Mouse (Mus musculus) heart, embryonic 12.5 days (tissue): ENCODE measurements at regions not wholly inside any gene's neighbourhood (a gene's known extent, or its start where the extent isn't known, plus 50 kb on each side); places are given as distances from the start of the nearest gene placed in this dataset.

Source experiments
- ATAC-seq: fragments of 200-750 bp; cut with Nextera tagmentation; 2 replicates; pipeline ENCODE4 v1.8.0; 2017; ENCODE audit warnings: moderate TSS enrichment, moderate library complexity; ENCODE audit not compliant: insufficient number of reproducible peaks, low FRiP score
- H3K27ac ChIP-seq: fragments of 300-500 bp; sonication (generic); 2 replicates; pipeline ENCODE4 v1.5.1; 2016; ENCODE audit warnings: mild to moderate bottlenecking, moderate library complexity; ENCODE audit not compliant: poor library complexity, severe bottlenecking
- H3K27me3 ChIP-seq: fragments of 300-500 bp; sonication (generic); replicated peaks from 2 replicates; pipeline ENCODE4 v1.6.1; 2016; ENCODE audit warnings: mild to moderate bottlenecking, moderate library complexity
- H3K36me3 ChIP-seq: fragments of 300-500 bp; sonication (generic); 2 replicates; pipeline ENCODE4 v1.6.1; 2016; ENCODE audit warnings: mild to moderate bottlenecking, moderate library complexity
- H3K4me1 ChIP-seq: fragments of 300-500 bp; sonication (generic); replicated peaks from 2 replicates; pipeline ENCODE4 v1.6.1; 2016; ENCODE audit warnings: mild to moderate bottlenecking
- H3K4me2 ChIP-seq: fragments of 300-500 bp; sonication (generic); 2 replicates; pipeline ENCODE4 v1.6.1; 2016; ENCODE audit warnings: mild to moderate bottlenecking, moderate library complexity
- H3K4me3 ChIP-seq: fragments of 300-500 bp; sonication (generic); 2 replicates; pipeline ENCODE4 v1.5.1; 2016; ENCODE audit warnings: mild to moderate bottlenecking
- H3K9ac ChIP-seq: fragments of 300-500 bp; sonication (generic); 2 replicates; pipeline ENCODE4 v1.6.1; 2016; ENCODE audit warnings: mild to moderate bottlenecking, moderate library complexity
- H3K9me3 ChIP-seq: fragments of 300-500 bp; sonication (generic); replicated peaks from 2 replicates; pipeline ENCODE4 v1.6.1; 2016; ENCODE audit warnings: mild to moderate bottlenecking, moderate library complexity
- WGBS: fragments of 180-500 bp; shearing (Covaris S2); methylation state at CpG from one replicate; pipeline ENCODE4 v1.1.7; 2016; 5-methylcytosine and 5-hydroxymethylcytosine counted together

- H3K4me2 ChIP-seq = no peak overlapping the region
- WGBS = 53% methylated on average over 3 of the region's 3 CpGs
- H3K27me3 ChIP-seq = no peaks in the 10 kb centered on the region
- no peak overlapping the region for H3K9ac ChIP-seq
- peak overlapping the region; percentile 75 for H3K27ac ChIP-seq
- peaks cover 17% of the 10 kb centered on the region for H3K4me1 ChIP-seq
- H3K4me3 ChIP-seq = no peak overlapping the region
- H3K36me3 ChIP-seq = no peaks in the 10 kb centered on the region
- H3K9me3 ChIP-seq = peaks cover 4% of the 10 kb centered on the region; the same call in 1 of the 2 replicates
- peak; percentile 81; the same call in 1 of the 2 replicates for ATAC-seq
Measured at GRCm38 (mm10) chr2:59406976-59407375, 77.5 kb upstream of the Dapl1 start.

GRCm38 (mm10) chr2:59407512-59407988 lies 76.9 kb upstream of the Dapl1 start:
- 42% methylated on average over 13 of the region's 13 CpGs for WGBS
- Histone ChIP-seq H3K27me3 (no peaks in the 10 kb centered on the region), H3K9ac (no peak overlapping the region), H3K27ac (peak overlapping the region; percentile 75), H3K4me2 (no peak overlapping the region), H3K4me3 (no peak overlapping the region), H3K9me3 (peaks cover 4% of the 10 kb centered on the region; the same call in 1 of the 2 replicates), H3K36me3 (no peaks in the 10 kb centered on the region), H3K4me1 (peaks cover 16% of the 10 kb centered on the region)
- peak; percentile 76 for ATAC-seq

- Histone ChIP-seq H3K36me3 (no peaks in the 10 kb centered on the region), H3K27ac (peak overlapping the region; percentile 75), H3K4me1 (peaks cover 16% of the 10 kb centered on the region), H3K4me3 (no peak overlapping the region), H3K9ac (no peak overlapping the region), H3K4me2 (no peak overlapping the region), H3K9me3 (peaks cover 6% of the 10 kb centered on the region; the same call in 1 of the 2 replicates), H3K27me3 (no peaks in the 10 kb centered on the region)
- WGBS = 71% methylated on average over 10 of the region's 10 CpGs
- no peak; the same call in 1 of the 2 replicates for ATAC-seq
Measured at GRCm38 (mm10) chr2:59408040-59408587, 76.3 kb upstream of the Dapl1 start.

GRCm38 (mm10) chr2:59414612-59415011 lies 69.8 kb upstream of the Dapl1 start:
- Histone ChIP-seq H3K4me3 (no peak overlapping the region), H3K9ac (no peak overlapping the region), H3K4me2 (no peak overlapping the region), H3K9me3 (peaks cover 4% of the 10 kb centered on the region; the same call in 1 of the 2 replicates), H3K4me1 (peaks cover 21% of the 10 kb centered on the region), H3K27ac (no peak overlapping the region), H3K36me3 (no peaks in the 10 kb centered on the region), H3K27me3 (no peaks in the 10 kb centered on the region)
- no peak for ATAC-seq
- WGBS = 84% methylated on average over 9 of the region's 9 CpGs

GRCm38 (mm10) chr2:59416491-59417195 lies 67.8 kb upstream of the Dapl1 start:
- H3K4me1 ChIP-seq = peaks cover 26% of the 10 kb centered on the region
- WGBS = 57% methylated on average over 8 of the region's 8 CpGs
- H3K36me3 ChIP-seq = no peaks in the 10 kb centered on the region
- H3K9me3 ChIP-seq = 0 out of 2 replicates have a peak, but pooled peaks cover 4% of the 10 kb centered on the region
- no peak overlapping the region; the same call in 1 of the 2 replicates for H3K4me2 ChIP-seq
- H3K9ac ChIP-seq = 0 out of 2 replicates have a peak overlapping the region, but pooled peaks have one; percentile 11
- no peak overlapping the region for H3K4me3 ChIP-seq
- no peak overlapping the region; the same call in 1 of the 2 replicates for H3K27ac ChIP-seq
- ATAC-seq = peak; percentile 65; the same call in 1 of the 2 replicates
- H3K27me3 ChIP-seq = no peaks in the 10 kb centered on the region

GRCm38 (mm10) chr2:59417384-59417955 lies 67.0 kb upstream of the Dapl1 start:
- 58% methylated on average over 11 of the region's 11 CpGs for WGBS

GRCm38 (mm10) chr2:59420496-59420895 lies 64.0 kb upstream of the Dapl1 start:
- H3K36me3 ChIP-seq = no peaks in the 10 kb centered on the region
- ATAC-seq = no peak
- H3K27ac ChIP-seq = no peak overlapping the region
- H3K4me3 ChIP-seq = no peak overlapping the region
- no peak overlapping the region for H3K9ac ChIP-seq
- H3K9me3 ChIP-seq = no peaks in the 10 kb centered on the region
- peaks cover 32% of the 10 kb centered on the region for H3K4me1 ChIP-seq
- H3K27me3 ChIP-seq = no peaks in the 10 kb centered on the region
- no peak overlapping the region for H3K4me2 ChIP-seq
- 46% methylated on average over 5 of the region's 5 CpGs for WGBS

More at GRCm38 (mm10) chr2:59417384-59417955, 67.0 kb upstream of the Dapl1 start:
- Histone ChIP-seq H3K9ac (no peak overlapping the region), H3K9me3 (0 out of 2 replicates have a peak, but pooled peaks cover 4% of the 10 kb centered on the region), H3K27me3 (no peaks in the 10 kb centered on the region), H3K4me1 (peaks cover 26% of the 10 kb centered on the region), H3K36me3 (no peaks in the 10 kb centered on the region), H3K27ac (0 out of 2 replicates have a peak overlapping the region, but pooled peaks have one; percentile 41), H3K4me2 (no peak overlapping the region), H3K4me3 (no peak overlapping the region)
- ATAC-seq = peak; percentile 20; the same call in 1 of the 2 replicates

- no peaks in the 10 kb centered on the region for H3K27me3 ChIP-seq
- H3K9me3 ChIP-seq = no peaks in the 10 kb centered on the region
- no peak for ATAC-seq
- H3K9ac ChIP-seq = no peak overlapping the region
- H3K4me3 ChIP-seq = no peak overlapping the region
- no peak overlapping the region for H3K27ac ChIP-seq
- peaks cover 13% of the 10 kb centered on the region for H3K4me1 ChIP-seq
- 79% methylated on average over 10 of the region's 10 CpGs for WGBS
- no peaks in the 10 kb centered on the region for H3K36me3 ChIP-seq
- H3K4me2 ChIP-seq = no peak overlapping the region
Measured at GRCm38 (mm10) chr2:59422291-59423242, 61.9 kb upstream of the Dapl1 start.

- H3K4me1 ChIP-seq = peaks cover 10% of the 10 kb centered on the region; the same call in 1 of the 2 replicates
- no peaks in the 10 kb centered on the region for H3K9me3 ChIP-seq
- H3K4me2 ChIP-seq = no peak overlapping the region
- H3K27ac ChIP-seq = no peak overlapping the region
- H3K4me3 ChIP-seq = no peak overlapping the region
- ATAC-seq = no peak
- H3K27me3 ChIP-seq = no peaks in the 10 kb centered on the region
- no peaks in the 10 kb centered on the region for H3K36me3 ChIP-seq
- 86% methylated on average over 2 of the region's 2 CpGs for WGBS
- H3K9ac ChIP-seq = no peak overlapping the region
Measured at GRCm38 (mm10) chr2:59424205-59424604, 60.2 kb upstream of the Dapl1 start.

- no peak overlapping the region for H3K4me3 ChIP-seq
- H3K9ac ChIP-seq = no peak overlapping the region
- no peaks in the 10 kb centered on the region for H3K27me3 ChIP-seq
- H3K36me3 ChIP-seq = no peaks in the 10 kb centered on the region
- peak; percentile 72 for ATAC-seq
- no peaks in the 10 kb centered on the region for H3K9me3 ChIP-seq
- no peak overlapping the region for H3K4me2 ChIP-seq
- 36% methylated on average over 5 of the region's 5 CpGs for WGBS
- no peak overlapping the region for H3K27ac ChIP-seq
- H3K4me1 ChIP-seq = peaks cover 10% of the 10 kb centered on the region; the same call in 1 of the 2 replicates
Measured at GRCm38 (mm10) chr2:59424729-59425128, 59.7 kb upstream of the Dapl1 start.
